Mouse (Mus musculus): ENCODE results near the gene Exoc7. TPM values are rescaled to one million over a fixed set of nuclear protein-coding genes. Genes with fewer than 3 reads are reported as not detected.
A peak's percentile ranks its signal among the peaks of the same experiment; 100 is the strongest.

Gene Exoc7
- 58.4 and 63.5 TPM in 2 replicates for polyA plus RNA-seq (2015; fragmentation: Nextera tagmentation; extraction: Ambion mirVana)

- H3K36me3 ChIP-seq: peaks cover 30% of the 10 kb centered on the region
- H3K9ac ChIP-seq: peak within 1 kb of the TSS; percentile 80
- peaks cover 23% of the 10 kb centered on the region for H3K4me1 ChIP-seq
- H3K27ac ChIP-seq: no peak within 1 kb of the TSS
- no peak for ATAC-seq (ENCODE audit: borderline replicate concordance, extremely low read depth, low FRiP score, low TSS enrichment)
- no peaks in the 10 kb centered on the region for H3K27me3 ChIP-seq
- H3K4me2 ChIP-seq: peak within 1 kb of the TSS; percentile 84
- 78% methylated on average over 10 of the region's 10 CpGs for WGBS
- H3K9me3 ChIP-seq: no peaks in the 10 kb centered on the region
- peak within 1 kb of the TSS; percentile 78 for H3K4me3 ChIP-seq
Observed at GRCm38 (mm10) chr11:116307019-116307725, at the start of gene Exoc7. TSS of gene Exoc7 (minus strand) at chr11:116307233.

GRCm38 (mm10) chr11:116354521-116354920 is 47.5 kb upstream of the Exoc7 start:
- Histone ChIP-seq H3K4me3 (no peak overlapping the region), H3K27ac (no peak overlapping the region), H3K4me2 (no peak overlapping the region), H3K27me3 (no peaks in the 10 kb centered on the region), H3K4me1 (no peaks in the 10 kb centered on the region), H3K9ac (no peak overlapping the region), H3K9me3 (no peaks in the 10 kb centered on the region), H3K36me3 (peaks cover 8% of the 10 kb centered on the region; the same call in 1 of the 2 replicates)
- WGBS: 49% methylated on average over 17 of the region's 17 CpGs
- no peak for ATAC-seq (ENCODE audit: borderline replicate concordance, extremely low read depth, low FRiP score, low TSS enrichment)

GRCm38 (mm10) chr11:116353535-116353934 is 46.5 kb upstream of the Exoc7 start:
- 84% methylated on average over 8 of the region's 8 CpGs for WGBS

GRCm38 (mm10) chr11:116351294-116351693 is 44.3 kb upstream of the Exoc7 start:
- Histone ChIP-seq H3K4me3 (no peak overlapping the region), H3K9ac (no peak overlapping the region), H3K27me3 (no peaks in the 10 kb centered on the region), H3K4me1 (no peaks in the 10 kb centered on the region), H3K9me3 (no peaks in the 10 kb centered on the region), H3K27ac (no peak overlapping the region), H3K4me2 (no peak overlapping the region), H3K36me3 (peaks cover 8% of the 10 kb centered on the region; the same call in 1 of the 2 replicates)
- 86% methylated on average over 5 of the region's 5 CpGs for WGBS
- ATAC-seq (ENCODE audit: borderline replicate concordance, extremely low read depth, low FRiP score, low TSS enrichment): no peak

More at GRCm38 (mm10) chr11:116353535-116353934, 46.5 kb upstream of the Exoc7 start:
- no peaks in the 10 kb centered on the region for H3K4me1 ChIP-seq
- no peaks in the 10 kb centered on the region for H3K27me3 ChIP-seq
- H3K9ac ChIP-seq: no peak overlapping the region
- no peak overlapping the region for H3K4me2 ChIP-seq
- H3K9me3 ChIP-seq: no peaks in the 10 kb centered on the region
- H3K36me3 ChIP-seq: peaks cover 8% of the 10 kb centered on the region; the same call in 1 of the 2 replicates
- no peak overlapping the region for H3K27ac ChIP-seq
- no peak overlapping the region for H3K4me3 ChIP-seq
- no peak for ATAC-seq (ENCODE audit: borderline replicate concordance, extremely low read depth, low FRiP score, low TSS enrichment)

- Histone ChIP-seq H3K9ac (no peak overlapping the region), H3K4me2 (no peak overlapping the region), H3K36me3 (no peaks in the 10 kb centered on the region), H3K4me3 (no peak overlapping the region), H3K27me3 (no peaks in the 10 kb centered on the region), H3K9me3 (no peaks in the 10 kb centered on the region), H3K27ac (no peak overlapping the region), H3K4me1 (no peaks in the 10 kb centered on the region)
- WGBS: 62% methylated on average over 5 of the region's 5 CpGs
- ATAC-seq (ENCODE audit: borderline replicate concordance, extremely low read depth, low FRiP score, low TSS enrichment): no peak
Observed at GRCm38 (mm10) chr11:116347955-116348354, 40.9 kb upstream of the Exoc7 start.

- no peak overlapping the region for H3K4me3 ChIP-seq
- ATAC-seq (ENCODE audit: borderline replicate concordance, extremely low read depth, low FRiP score, low TSS enrichment): no peak
- no peaks in the 10 kb centered on the region for H3K9me3 ChIP-seq
- H3K4me2 ChIP-seq: no peak overlapping the region
- H3K36me3 ChIP-seq: no peaks in the 10 kb centered on the region
- H3K27ac ChIP-seq: no peak overlapping the region
- H3K4me1 ChIP-seq: no peaks in the 10 kb centered on the region
- WGBS: 82% methylated on average over 7 of the region's 7 CpGs
- no peak overlapping the region for H3K9ac ChIP-seq
- H3K27me3 ChIP-seq: no peaks in the 10 kb centered on the region
Observed at GRCm38 (mm10) chr11:116347012-116347411, 40.0 kb upstream of the Exoc7 start.

GRCm38 (mm10) chr11:116342069-116342791 is 35.2 kb upstream of the Exoc7 start:
- ATAC-seq (ENCODE audit: borderline replicate concordance, extremely low read depth, low FRiP score, low TSS enrichment): no peak

GRCm38 (mm10) chr11:116337531-116337930 is 30.5 kb upstream of the Exoc7 start:
- Histone ChIP-seq H3K4me3 (no peak overlapping the region), H3K27ac (no peak overlapping the region), H3K27me3 (peaks cover 29% of the 10 kb centered on the region), H3K4me1 (peaks cover 32% of the 10 kb centered on the region), H3K9me3 (no peaks in the 10 kb centered on the region), H3K36me3 (no peaks in the 10 kb centered on the region), H3K9ac (no peak overlapping the region), H3K4me2 (peak overlapping the region; percentile 99; the same call in 1 of the 2 replicates)
- WGBS: 64% methylated on average over 6 of the region's 6 CpGs
- ATAC-seq (ENCODE audit: borderline replicate concordance, extremely low read depth, low FRiP score, low TSS enrichment): no peak

More at GRCm38 (mm10) chr11:116342069-116342791, 35.2 kb upstream of the Exoc7 start:
- no peaks in the 10 kb centered on the region for H3K9me3 ChIP-seq
- H3K4me3 ChIP-seq: no peak overlapping the region
- 0 out of 2 replicates have a peak, but pooled peaks cover 1% of the 10 kb centered on the region for H3K4me1 ChIP-seq
- 61% methylated on average over 25 of the region's 25 CpGs for WGBS
- H3K27ac ChIP-seq: no peak overlapping the region
- no peak overlapping the region for H3K4me2 ChIP-seq
- no peaks in the 10 kb centered on the region for H3K36me3 ChIP-seq
- 0 out of 2 replicates have a peak, but pooled peaks cover 1% of the 10 kb centered on the region for H3K27me3 ChIP-seq
- H3K9ac ChIP-seq: no peak overlapping the region

- H3K27me3 ChIP-seq: peaks cover 29% of the 10 kb centered on the region
- H3K9me3 ChIP-seq: no peaks in the 10 kb centered on the region
- WGBS: 38% methylated on average over 12 of the region's 12 CpGs
- no peak overlapping the region for H3K9ac ChIP-seq
- H3K4me2 ChIP-seq: peak overlapping the region; percentile 99; the same call in 1 of the 2 replicates
- H3K4me1 ChIP-seq: peaks cover 32% of the 10 kb centered on the region
- no peaks in the 10 kb centered on the region for H3K36me3 ChIP-seq
- ATAC-seq (ENCODE audit: borderline replicate concordance, extremely low read depth, low FRiP score, low TSS enrichment): no peak
- no peak overlapping the region for H3K27ac ChIP-seq
- no peak overlapping the region for H3K4me3 ChIP-seq
Observed at GRCm38 (mm10) chr11:116337000-116337399, 30.0 kb upstream of the Exoc7 start.

- Histone ChIP-seq H3K27me3 (peaks cover 29% of the 10 kb centered on the region), H3K36me3 (no peaks in the 10 kb centered on the region), H3K4me3 (no peak overlapping the region), H3K9ac (no peak overlapping the region), H3K9me3 (no peaks in the 10 kb centered on the region), H3K4me2 (peak overlapping the region; percentile 99), H3K4me1 (peaks cover 32% of the 10 kb centered on the region), H3K27ac (no peak overlapping the region)
- WGBS: 79% methylated on average over 4 of the region's 4 CpGs
- ATAC-seq (ENCODE audit: borderline replicate concordance, extremely low read depth, low FRiP score, low TSS enrichment): no peak
Observed at GRCm38 (mm10) chr11:116336393-116336792, 29.4 kb upstream of the Exoc7 start.

- H3K9me3 ChIP-seq: no peaks in the 10 kb centered on the region
- peak within 1 kb of the TSS; percentile 75 for H3K27ac ChIP-seq
- peak within 1 kb of the TSS; percentile 56 for H3K9ac ChIP-seq
- H3K4me1 ChIP-seq: peaks cover 32% of the 10 kb centered on the region
- 0% methylated on average over 59 of the region's 61 CpGs for WGBS
- H3K4me3 ChIP-seq: peak within 1 kb of the TSS; percentile 66
- ATAC-seq (ENCODE audit: borderline replicate concordance, extremely low read depth, low FRiP score, low TSS enrichment): peak; percentile 84
- peaks cover 29% of the 10 kb centered on the region for H3K27me3 ChIP-seq
- H3K36me3 ChIP-seq: no peaks in the 10 kb centered on the region
- H3K4me2 ChIP-seq: peak within 1 kb of the TSS; percentile 99
Observed at GRCm38 (mm10) chr11:116335244-116336036, 28.4 kb upstream of the Exoc7 start, which contains the start of gene Foxj1. TSS of gene Foxj1 (minus strand) at chr11:116335399.

All from lung, embryonic 15.5 days (tissue).